Mouse (Mus musculus) cerebellum, adult (tissue): ENCODE results near the gene Bicra.

Experiments used
- ATAC-seq: cut with Nextera tagmentation; 2 replicates; pipeline ENCODE4 v1.9.2; 2017; ENCODE audit warnings: mild to moderate bottlenecking, moderate library complexity, mixed read lengths; ENCODE audit not compliant: insufficient number of reproducible peaks, low FRiP score, low TSS enrichment

Bicra gene

DNA sequence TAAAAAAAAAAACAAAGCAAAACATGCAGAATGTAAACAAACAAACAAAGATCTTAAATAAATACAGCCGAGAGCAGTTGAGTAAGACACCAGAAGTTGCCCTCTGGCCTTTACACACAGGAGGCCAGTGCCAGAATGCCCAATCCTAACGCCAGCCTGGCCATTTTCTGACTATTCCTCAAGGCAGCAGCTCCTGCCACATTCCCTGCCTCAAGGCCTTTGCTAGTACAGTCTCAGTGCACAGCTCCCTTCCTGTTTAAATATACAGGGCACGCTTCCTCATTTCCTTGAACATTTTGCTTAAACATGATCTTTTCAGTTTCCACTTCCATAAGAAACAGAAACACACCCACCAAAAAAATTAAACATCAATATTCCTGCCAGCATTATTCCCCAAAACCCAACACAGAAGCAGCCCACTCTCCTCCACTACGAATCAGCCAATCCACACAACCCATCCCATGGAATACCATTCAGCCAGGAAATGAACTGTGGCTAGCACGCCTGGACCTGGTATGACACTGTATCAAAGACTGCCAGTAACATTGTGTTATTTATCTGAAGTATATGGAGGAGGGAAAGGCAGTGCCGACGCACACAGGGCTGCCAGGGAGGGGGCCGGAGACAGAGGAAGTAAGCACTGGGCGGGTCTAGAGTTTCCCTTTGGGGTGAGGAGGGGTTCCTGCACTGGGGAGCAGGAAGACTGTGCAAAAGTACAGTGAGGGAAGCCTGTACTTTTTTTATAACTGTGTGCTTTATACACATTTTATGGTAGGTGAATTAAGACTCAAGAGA, 29.5 kb downstream of the Bicra start:
- ATAC-seq: no peak

DNA sequence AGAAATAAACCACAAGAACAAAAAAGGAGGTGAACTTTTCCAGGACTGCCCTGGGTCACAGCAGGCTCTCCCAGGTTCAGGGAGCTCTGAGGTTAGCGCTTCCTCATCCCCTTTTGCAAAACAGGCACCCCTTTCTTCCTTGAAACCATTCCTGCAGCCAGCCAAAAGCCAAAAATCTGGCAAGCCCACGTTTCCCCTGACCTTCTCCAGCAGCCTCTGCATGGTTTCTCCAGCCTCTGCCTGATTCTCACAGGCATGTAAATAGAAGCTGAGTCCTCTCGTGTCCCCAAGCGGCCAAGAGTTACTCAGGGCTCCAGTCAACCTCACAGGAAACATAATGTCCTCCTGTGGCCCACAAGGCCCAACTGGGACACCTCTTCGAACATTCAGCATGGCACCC, 32.3 kb downstream of the Bicra start:
- ATAC-seq: no peak

DNA sequence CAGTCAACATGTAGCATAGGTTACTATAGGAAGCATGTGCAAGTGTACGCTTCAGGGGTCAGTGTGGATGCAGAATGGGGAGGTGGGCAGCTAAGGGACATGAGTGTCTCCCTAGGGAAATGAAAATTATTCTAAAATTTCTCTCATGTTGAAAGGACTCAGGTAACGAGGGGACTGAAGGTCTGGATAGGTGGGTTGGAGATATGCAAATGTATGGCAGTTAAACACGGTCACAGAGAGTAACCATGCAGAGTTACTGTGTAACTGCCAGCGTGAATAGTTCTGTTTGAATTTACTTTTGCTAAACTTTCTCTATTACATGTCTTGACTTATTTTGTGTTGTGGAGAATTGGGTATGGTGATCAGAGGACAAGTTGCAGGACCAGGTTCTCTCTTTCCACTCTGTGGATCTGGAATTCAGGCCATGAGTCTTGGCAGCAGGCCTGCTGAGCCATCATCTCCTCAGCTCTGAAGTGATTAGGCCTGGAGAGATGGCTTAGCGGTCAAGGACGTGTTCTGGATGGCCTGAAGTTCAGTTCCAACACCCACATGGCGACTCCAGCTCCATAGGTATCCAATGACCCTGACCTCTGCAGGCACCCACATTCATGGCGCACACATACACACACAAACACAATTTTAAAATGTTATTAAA, 33.1 kb downstream of the Bicra start:
- no peak for ATAC-seq

DNA sequence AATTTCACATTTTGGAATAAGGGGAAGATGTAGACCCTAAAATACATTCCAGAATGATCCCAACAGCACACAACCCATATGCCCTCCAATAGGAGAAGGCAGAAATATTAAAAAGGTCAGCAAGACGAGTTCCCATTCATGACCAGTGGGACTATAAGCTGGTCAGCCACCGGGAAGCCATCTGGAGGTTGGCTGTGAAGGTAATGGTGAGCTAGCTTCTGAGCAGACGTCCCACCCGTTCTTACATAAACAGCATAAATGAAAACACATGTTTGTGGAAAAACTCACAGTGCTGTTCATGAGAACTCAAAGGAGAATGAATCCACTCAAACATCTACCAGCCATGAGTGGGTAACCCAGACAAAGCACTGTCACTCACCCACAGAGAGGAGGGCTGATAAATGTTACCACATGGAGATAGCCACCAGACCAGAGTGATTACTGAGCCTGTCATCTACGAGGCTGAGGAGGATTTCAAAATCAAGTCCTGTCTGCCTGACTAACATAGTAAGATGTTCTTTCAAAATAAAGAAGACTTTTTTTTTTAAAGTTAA, 33.9 kb downstream of the Bicra start:
- no peak for ATAC-seq

DNA sequence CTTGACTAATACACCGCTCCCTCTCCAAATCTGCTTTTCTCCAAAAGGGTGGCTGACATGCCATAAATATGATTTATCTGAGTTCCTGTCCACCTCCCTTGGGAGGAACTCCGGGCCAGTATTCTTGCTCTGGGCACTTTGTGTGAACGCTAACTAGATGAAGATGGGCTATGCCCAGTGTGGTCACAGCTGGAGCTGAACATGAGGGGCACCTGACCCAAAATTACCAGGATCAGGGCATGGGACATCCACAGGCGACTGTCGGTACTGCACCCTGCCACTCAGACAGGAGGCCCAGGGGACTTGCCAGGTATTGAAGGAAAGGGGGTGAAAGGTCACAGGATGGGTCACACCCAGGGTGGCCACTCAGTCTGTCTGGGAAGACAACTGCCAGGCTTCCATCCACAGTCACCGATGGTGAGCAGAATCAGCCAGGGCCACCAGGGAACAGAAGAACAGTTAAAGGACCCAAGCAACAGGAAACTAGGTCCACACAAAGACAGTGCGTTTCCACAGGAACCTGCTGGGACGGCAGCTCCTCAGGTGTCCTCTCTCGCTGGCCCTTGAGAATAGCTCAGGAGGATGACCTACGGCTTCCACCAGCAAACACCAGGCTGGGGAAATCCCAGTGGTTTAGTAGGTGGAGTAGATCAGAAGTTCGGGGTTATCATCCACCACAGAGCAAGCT, 35.0 kb downstream of the Bicra start:
- no peak for ATAC-seq

DNA sequence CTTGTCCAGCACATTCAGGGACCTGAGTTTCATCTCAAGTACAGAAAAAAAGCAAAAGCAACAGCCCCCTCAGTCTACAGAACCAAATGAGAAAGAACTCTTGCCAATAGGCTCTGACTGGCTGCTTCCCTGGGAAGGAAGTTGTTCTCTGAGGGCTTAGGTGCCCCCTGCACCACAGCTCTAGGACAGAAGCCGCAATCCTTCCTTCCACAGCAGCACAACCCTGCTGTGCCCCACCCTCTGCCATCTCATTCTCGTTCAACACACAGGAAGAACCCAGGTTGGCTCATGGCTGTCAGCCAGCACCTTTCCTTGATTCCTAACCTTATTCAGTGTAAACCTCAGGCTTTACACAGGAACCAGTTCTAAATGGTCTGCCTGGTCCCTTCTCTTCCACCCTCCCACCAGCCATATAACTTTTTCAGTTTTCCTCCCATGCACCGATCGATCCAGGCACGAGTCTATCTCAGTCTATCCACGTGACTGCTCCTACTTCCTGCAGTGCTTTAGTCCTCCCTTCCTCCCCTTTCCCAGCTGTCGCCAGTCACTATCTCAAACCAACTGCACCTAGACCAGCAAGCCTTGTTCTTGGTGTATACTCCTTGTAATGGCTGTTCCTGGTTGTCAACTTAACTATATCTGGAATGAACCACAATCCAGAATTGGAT, 36.2 kb downstream of the Bicra start:
- no peak for ATAC-seq

DNA sequence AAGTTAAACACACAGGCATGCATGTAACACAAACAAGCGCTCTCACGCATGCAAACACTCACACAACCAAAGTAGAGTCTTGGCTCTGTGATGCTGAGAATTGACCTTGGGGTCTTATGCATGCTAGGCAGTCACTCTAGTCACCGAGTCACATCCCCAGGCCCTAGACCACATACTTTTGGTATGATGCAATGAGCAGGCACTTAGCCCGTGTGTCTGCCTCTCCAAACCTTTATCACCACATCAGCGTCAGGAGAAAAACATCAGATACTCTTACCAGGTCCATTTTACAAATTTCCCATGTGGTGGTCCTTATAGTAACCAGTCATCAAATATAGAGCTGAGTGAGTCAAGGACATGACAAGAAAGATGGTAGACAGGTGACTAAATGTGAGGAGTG, 37.1 kb downstream of the Bicra start:
- ATAC-seq: no peak

DNA sequence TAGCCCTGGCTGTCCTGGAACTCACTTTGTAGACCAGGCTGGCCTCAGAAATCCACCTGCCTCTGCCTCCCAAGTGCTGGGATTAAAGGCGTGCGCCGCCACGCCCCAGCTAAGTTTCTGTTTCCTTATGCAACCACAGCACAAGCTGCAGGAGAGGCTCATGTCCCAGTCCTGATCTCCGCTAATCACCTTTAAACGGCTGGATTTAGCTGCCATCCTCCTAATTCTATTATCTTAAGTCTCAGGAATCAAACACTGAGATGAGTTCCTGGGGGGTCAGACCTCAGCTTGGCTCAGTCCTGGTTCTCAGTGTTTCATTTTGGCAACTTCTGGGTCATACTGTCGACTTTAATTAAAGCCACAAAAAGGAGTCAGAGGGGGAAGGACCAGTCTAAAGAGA, 38.1 kb downstream of the Bicra start:
- no peak for ATAC-seq

DNA sequence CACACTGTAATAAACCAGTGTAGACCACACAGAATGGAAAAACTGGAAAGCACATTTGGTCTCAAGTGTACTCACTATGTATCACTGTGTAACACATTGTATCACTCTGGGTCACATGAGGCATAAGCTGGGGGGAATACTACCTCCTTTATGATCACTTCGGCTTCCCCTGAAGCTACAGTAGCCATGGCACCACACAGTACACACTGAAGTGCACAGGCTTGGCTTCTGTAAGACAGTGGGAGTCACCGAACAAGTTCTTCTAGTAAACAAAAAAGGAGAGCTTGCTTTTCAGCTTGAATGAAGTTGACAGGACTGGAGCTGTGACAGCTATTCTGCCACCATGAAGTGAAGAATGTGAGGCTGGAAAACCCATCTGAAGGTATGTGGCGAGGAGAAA, 42.7 kb downstream of the Bicra start:
- ATAC-seq: no peak

DNA sequence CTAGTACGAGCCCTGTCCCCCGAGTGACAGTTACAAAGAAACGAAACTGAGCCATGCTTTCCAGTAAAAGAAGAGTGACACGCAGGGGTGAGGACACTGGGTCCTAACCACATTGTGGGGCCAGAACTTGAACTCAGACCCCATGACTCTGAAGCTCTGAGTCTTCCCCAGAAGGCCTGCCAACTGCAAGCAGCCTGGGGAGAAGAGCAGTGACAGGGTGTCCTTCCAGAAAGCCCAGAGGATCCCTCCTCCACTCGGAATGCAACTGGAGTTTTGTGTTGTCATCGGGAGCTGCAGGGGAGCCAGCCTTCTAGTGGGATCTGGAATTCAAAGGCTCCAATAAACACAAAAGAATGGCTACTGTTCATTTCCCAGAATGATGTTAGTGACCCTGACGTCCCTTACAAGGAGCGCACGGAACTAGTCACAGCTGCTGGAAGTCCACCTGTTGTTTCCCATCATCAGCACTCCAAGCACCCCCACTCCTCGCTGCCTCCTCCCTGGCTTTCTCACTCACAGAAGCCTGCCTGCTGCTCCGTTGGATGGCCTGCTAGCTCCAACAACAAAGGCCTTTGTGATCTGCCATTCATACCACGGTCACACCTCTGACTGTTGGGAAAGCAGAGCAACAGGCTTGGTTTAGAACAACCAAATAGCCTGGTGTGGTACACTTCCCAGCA, 43.4 kb downstream of the Bicra start:
- no peak for ATAC-seq

DNA sequence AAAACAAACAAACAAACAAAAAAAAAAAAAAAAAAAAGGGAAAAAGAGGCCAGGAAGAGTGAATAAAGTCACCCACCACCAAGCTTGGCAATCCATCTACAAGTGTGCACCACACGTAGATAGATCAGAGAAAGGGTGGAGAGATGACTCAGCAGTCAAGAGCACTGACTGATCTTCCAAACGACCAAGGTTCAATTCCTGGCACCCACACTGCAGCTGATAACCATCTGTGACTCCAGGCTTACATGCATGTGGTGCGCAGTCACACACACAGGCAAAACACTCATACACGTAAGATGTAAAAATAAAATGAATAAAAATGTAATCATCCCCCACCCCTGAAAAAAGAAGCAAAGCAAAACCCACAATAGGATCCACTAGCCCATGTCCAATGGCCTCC, 44.7 kb downstream of the Bicra start:
- no peak for ATAC-seq

DNA sequence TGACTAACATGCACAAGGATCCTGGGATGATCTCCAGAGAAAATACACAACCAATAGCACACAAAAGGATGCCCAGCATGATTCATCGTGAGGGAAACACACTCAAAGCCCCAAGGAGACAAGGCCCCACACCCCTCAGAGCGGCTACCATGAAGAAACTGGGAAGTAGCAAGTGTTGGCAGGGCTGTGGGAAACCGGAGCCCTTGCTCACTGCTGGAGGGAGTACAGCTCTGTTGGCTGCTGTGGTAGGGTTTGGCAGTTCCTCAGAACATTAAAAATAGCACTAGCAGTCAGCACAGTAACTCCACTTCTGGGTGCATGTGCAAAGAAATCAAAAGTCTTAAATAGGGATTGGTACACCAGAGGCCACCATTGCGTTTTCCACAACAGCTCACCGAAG, 45.5 kb downstream of the Bicra start:
- ATAC-seq: peak; percentile 20; the same call in 1 of the 2 replicates

DNA sequence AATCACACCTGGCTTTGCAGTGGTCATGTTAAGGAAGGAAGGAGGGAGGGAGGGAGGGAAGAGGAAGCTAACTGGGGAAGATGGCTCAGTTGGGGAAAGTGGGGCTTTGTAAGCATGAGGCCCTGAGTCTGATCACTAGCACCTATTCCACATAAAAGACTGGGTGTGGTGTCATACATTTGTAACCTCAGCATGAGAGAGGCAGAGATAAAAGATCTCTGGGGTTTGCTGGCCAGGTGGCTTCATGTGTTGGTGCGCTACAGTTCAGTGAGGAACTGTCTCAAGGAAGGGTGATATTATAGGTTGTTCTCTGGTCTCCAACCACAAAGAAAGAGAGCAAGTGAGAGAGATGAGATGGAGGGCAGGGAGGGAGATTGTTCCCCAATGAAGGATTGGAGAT, 46.0 kb downstream of the Bicra start:
- ATAC-seq: no peak

DNA sequence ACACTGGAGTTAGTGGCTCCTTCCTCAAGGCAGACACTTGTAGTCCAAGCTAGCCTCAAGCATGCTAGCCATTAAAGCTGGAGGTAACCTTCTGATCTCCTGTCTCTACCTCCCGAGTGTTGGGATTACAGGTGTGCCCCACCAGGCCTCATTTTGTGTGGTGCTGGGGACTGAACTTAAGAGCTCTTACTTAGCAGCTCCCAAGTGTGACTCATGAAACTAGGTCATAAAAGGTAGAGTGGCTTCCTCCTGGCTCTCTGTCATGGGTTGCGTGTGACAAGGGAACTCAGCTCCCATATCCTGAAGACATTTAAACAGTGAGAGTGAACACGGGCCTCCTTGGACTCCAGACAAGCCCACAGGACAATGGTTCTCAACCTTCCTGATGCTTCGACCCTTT, 53.9 kb downstream of the Bicra start:
- ATAC-seq: no peak

DNA sequence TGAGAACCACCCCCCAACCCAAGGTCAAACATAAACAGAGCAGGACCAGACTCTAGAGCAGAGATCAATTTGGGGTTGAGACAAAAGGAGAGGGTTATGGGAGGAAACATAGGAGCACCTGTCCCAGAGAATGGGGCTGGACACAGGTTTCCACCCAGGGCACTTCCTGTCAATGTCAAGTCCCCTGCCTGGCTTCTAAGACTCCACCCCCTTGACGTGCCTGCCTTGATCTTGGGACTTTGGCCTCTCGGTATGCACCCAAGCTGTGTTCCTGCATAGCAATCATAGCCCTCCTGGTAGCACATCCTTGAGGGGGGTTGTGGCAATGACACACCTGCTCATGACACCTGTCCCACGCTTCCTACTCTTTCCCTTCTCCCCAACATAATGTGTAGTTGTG, 54.6 kb downstream of the Bicra start:
- ATAC-seq: no peak

DNA sequence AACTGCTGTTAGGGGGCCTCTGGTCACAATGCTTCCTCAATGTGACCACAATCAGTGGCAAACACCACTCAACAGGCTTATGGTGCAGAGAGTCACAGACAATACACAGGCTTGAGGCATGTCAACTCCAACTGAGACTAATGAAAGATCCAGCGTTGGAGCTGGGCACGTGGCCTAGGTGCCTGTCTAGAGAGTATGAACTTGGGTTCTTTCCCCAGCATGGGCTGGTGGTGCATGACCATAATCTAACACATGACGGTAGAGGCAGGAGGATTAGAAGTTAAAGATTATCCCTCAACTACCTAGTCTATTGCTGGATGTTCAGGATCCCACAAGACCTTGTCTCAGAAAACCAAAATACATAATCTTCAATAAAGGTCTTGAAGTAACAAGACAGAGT, 56.0 kb downstream of the Bicra start:
- no peak for ATAC-seq

DNA sequence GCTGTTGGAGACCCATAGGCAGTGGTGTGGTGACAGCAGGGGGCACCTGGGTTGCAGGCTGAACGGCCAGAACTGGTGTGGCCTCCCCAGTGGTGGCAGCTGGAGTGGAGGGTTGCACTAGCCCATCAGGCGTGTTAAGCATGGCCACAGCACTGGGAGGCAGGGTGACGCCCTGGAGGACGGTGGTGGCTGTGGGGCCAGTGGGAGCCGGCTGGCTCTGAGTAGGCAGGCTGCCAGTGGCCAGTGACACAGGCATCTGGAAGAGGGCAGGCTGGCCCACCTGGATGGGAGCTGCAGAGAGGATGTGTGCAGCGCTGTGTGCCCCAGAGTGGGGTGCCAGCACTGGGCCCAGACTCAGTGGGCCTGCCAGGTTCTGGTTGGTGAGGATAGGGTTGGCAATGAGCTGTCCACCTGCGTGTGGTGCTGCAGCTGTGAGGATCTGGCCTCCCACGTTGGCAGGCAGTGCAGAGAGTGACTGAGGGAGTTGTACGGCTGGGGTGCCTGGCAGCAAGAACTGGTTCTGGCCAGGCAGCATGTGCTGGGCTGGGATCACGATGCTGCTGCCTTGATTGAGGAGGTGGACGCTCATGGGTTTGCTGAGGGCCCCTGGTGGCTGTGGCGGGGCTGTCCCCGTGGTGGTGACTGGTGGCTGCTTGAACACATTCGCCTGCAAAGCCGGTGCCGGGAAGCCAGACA, 59.9 kb downstream of the Bicra start:
- no peak for ATAC-seq

DNA sequence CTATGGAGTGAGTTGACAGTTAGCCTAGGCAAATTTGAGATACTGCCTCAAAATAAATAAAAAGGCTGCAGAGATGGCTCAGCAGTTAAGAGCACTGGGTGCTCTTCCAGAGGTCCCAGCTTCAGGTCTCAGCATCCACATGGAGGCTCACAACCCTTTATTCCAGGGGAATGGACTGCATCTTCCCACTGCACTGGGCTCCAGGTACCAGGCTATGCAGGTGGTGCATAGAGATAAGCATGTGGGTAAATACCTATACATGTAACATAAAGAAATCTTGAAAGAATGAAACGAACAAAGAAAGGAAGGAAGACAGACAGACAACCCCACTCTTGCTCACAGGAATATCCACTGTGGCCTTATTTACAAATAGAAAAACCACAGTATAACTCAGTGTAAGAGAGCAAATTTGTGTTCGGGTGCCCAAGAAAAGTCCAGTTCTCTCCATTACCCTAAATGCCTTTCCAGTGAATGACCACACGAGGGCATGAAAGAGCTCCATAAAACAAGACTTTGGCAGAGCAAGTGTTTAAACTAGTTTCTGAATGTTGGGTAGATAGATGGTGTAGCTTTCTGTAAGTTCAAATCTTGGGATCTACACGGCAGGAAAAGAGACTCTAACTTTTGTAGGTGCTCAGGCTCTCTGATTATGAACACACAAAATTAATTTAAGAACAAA, 64.9 kb downstream of the Bicra start:
- no peak for ATAC-seq

DNA sequence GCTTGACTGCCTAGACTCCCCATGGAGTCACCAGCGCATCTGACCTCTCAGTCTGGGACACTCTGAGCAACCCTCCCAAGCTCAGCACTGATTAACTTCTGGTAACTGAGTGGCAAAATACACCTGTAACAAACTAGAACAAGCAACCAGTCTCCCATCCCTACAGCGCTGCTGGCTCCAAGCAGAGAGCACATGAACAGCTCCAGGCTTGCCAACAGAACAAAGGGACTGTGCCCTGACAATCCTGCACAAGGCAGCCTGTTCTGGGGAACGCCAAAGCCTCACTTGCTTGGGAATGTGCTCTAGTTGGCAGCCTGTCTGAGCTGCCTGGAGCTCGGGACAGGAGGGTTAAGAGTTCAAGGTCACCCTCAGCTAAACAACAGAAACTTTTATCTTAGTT, 66.2 kb downstream of the Bicra start:
- ATAC-seq: no peak
